Mouse (Mus musculus) ES-E14 (cell line): ENCODE measurements around the gene Ccndbp1. TPM values are rescaled to one million over a fixed set of nuclear protein-coding genes. Genes with fewer than 3 reads are reported as not detected.
"Not testable (repeated sequence)": the region's sequence is repeated elsewhere in the genome, so short reads cannot be mapped to it uniquely, and the experiment has no call there.

Experiments
- DNase-seq: peaks from one replicate; pipeline ENCODE4 v3.0.0-alpha.2; 2013; ENCODE audit warnings: low read depth, low spot score
- H3K27ac ChIP-seq: 2 replicates; pipeline ENCODE4 v1.5.1; 2012; ENCODE audit warnings: low read depth, mild to moderate bottlenecking, low read length, moderate library complexity, mixed read lengths; ENCODE audit not compliant: poor library complexity, insufficient read depth, severe bottlenecking
- H3K36me3 ChIP-seq: 2 replicates; pipeline ENCODE4 v1.6.1; 2012; ENCODE audit warnings: mild to moderate bottlenecking, low read length, moderate library complexity, mixed read lengths; ENCODE audit not compliant: control insufficient read depth, poor library complexity, insufficient read depth, severe bottlenecking
- H3K4me1 ChIP-seq, 2 experiments: fragments of 150-350 bp in 1 of 2; sonication (generic) in 1 of 2; 2 replicates each; pipeline ENCODE4 v1.6.1; 2012; ENCODE audit warnings: low read length in 2 of 2, mild to moderate bottlenecking in 1 of 2, mixed read lengths in 1 of 2; ENCODE audit not compliant: control insufficient read depth in 2 of 2, insufficient read depth in 2 of 2, poor library complexity in 1 of 2
- H3K4me3 ChIP-seq, 2 experiments: fragments of 150-350 bp in 1 of 2; sonication (generic) in 1 of 2; 2 replicates each; pipeline ENCODE4 v1.5.1; 2012; ENCODE audit warnings: low read length in 2 of 2, low read depth in 1 of 2, mild to moderate bottlenecking in 1 of 2, mixed read lengths in 1 of 2; ENCODE audit not compliant: insufficient read depth in 1 of 2, poor library complexity in 1 of 2, severe bottlenecking in 1 of 2
- H3K9ac ChIP-seq: 2 replicates; pipeline ENCODE4 v1.6.1; 2012; ENCODE audit warnings: low read depth, mild to moderate bottlenecking, low read length, mixed read lengths; ENCODE audit not compliant: poor library complexity, insufficient read depth, severe bottlenecking
- H3K9me3 ChIP-seq: fragments of 150-350 bp; sonication (generic); 2 replicates; pipeline ENCODE4 v1.6.1; 2012; ENCODE audit warnings: low read depth, mild to moderate bottlenecking, low read length; ENCODE audit not compliant: control insufficient read depth, insufficient read depth
- CHD2 ChIP-seq: IDR thresholded peaks from 2 replicates; pipeline ENCODE4 v1.6.1; 2014; ENCODE audit warnings: mild to moderate bottlenecking, low read depth, low read length, inconsistent platforms
- HCFC1 ChIP-seq: IDR thresholded peaks from 2 replicates; pipeline ENCODE4 v1.6.1; 2012; ENCODE audit warnings: low read length, inconsistent platforms, borderline replicate concordance; ENCODE audit not compliant: insufficient read depth
- MAFK ChIP-seq: IDR thresholded peaks from 2 replicates; pipeline ENCODE4 v1.6.1; 2014; ENCODE audit warnings: mild to moderate bottlenecking, low read depth, low read length, inconsistent platforms; ENCODE audit not compliant: insufficient read depth
- ZC3H11A ChIP-seq: IDR thresholded peaks from 2 replicates; pipeline ENCODE4 v1.6.1; 2012; ENCODE audit warnings: low read depth, mild to moderate bottlenecking, inconsistent platforms, low read length, borderline replicate concordance
- ZNF384 ChIP-seq: IDR thresholded peaks from 2 replicates; pipeline ENCODE4 v1.6.1; 2012; ENCODE audit warnings: low read depth, low read length, inconsistent platforms
- in situ Hi-C, 2 experiments: fragments of 600-800 bp; cut with MboI; formaldehyde crosslinking; loops; one replicate each; pipeline ENCODE4 v1.15.1; 2025; ENCODE audit warnings: low sequenced_read_pairs in 2 of 2, inconsistent platforms in 1 of 2; ENCODE audit not compliant: unreplicated experiment in 2 of 2
- total RNA-seq: library from RNA; depleted of rRNA; stranded (reverse); fragments of 300-350 nt; gene quantifications from 2 replicates; pipeline ENCODE4 v1.2.3, GENCODE M21; 2012

Ccndbp1 gene
- total RNA-seq, 1 experiment = 23.0 TPM

GRCm38 (mm10) chr2:120991196-120991595 is 17.0 kb upstream of the Ccndbp1 start:
- Histone ChIP-seq H3K4me3 (no peak overlapping the region), H3K36me3 (no peaks in the 10 kb centered on the region), H3K27ac (no peak overlapping the region), H3K9me3 (no peaks in the 10 kb centered on the region), H3K4me1 (peaks cover 0 to 4% of the 10 kb centered on the region in 2 experiments; a peak in 1 of 4 replicates), H3K9ac (no peak overlapping the region)
- no peak for DNase-seq
- TF ChIP-seq ZC3H11A (no peak), HCFC1 (no peak), MAFK (no peak), ZNF384 (no peak), CHD2 (no peak)
- in situ Hi-C loops = no loop called here

- in situ Hi-C loops, H3K36me3 ChIP-seq, H3K9ac ChIP-seq, DNase-seq, H3K4me1 ChIP-seq, H3K27ac ChIP-seq, H3K4me3 ChIP-seq, H3K9me3 ChIP-seq: not testable (repeated sequence)
These were observed 11.6 kb upstream of the Ccndbp1 start for GRCm38 (mm10) chr2:120996607-120997006.

- H3K4me1 ChIP-seq = no peaks in the 10 kb centered on the region
- in situ Hi-C loops = no loop called here
- no peaks in the 10 kb centered on the region for H3K9me3 ChIP-seq
- no peak overlapping the region for H3K4me3 ChIP-seq
- no peak overlapping the region for H3K9ac ChIP-seq
- DNase-seq = no peak
- no peak for TF ChIP-seq HCFC1
- TF ChIP-seq MAFK = no peak
- no peak for TF ChIP-seq CHD2
- no peak for TF ChIP-seq ZNF384
- no peak for TF ChIP-seq ZC3H11A
- no peaks in the 10 kb centered on the region for H3K36me3 ChIP-seq
- H3K27ac ChIP-seq = no peak overlapping the region
These were observed 9.3 kb upstream of the Ccndbp1 start for GRCm38 (mm10) chr2:120998863-120999262.

- TF ChIP-seq ZC3H11A = peak; percentile 34; the same call in 1 of the 2 replicates
- no peak for TF ChIP-seq CHD2
- Histone ChIP-seq H3K36me3 (no peaks in the 10 kb centered on the region), H3K9me3 (no peaks in the 10 kb centered on the region), H3K4me3 (no peak overlapping the region), H3K9ac (no peak overlapping the region), H3K4me1 (no peaks in the 10 kb centered on the region), H3K27ac (no peak overlapping the region)
- DNase-seq = no peak
- in situ Hi-C loops = no loop called here
These were observed 4.6 kb upstream of the Ccndbp1 start for GRCm38 (mm10) chr2:121003586-121003985.

GRCm38 (mm10) chr2:121004018-121004811 is 4.0 kb upstream of the Ccndbp1 start:
- no peaks in the 10 kb centered on the region for H3K9me3 ChIP-seq
- no peak overlapping the region for H3K4me3 ChIP-seq
- no peaks in the 10 kb centered on the region for H3K4me1 ChIP-seq
- no peak overlapping the region for H3K9ac ChIP-seq
- no peak overlapping the region for H3K27ac ChIP-seq
- no peak for DNase-seq
- TF ChIP-seq MAFK = no peak
- TF ChIP-seq ZNF384 = no peak
- TF ChIP-seq ZC3H11A = no peak
- no peak for TF ChIP-seq CHD2
- no peaks in the 10 kb centered on the region for H3K36me3 ChIP-seq
- in situ Hi-C loops = no loop called here
